Mouse (Mus musculus) left cerebral cortex, adult 9 months (tissue): Measurements from ENCODE around the gene Shroom3.

Source experiments
- DNase-seq, 2 experiments: peaks; one replicate each; pipeline ENCODE4 v3.0.0; 2022; ENCODE audit warnings: low spot score in 2 of 2

Shroom3 gene

DNA sequence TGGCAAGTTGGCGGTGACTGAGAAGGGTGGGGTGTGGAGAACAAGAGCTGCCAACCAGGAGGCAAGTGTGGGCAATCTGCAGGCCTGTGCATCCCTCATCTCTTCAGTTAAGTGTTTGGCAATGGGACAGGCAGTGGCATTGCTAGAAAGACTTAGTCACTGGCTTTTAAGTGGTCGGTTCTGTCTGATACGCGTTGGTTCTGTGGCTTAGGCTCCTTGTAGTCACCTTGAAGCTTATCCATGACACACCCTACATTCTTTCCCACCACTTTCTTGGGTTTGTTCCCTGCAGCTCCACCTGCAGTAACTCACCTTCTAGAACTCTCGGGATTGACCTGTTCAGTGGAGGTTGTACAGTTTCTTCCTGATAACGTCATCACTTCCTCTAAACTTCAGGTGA is 166.5 kb downstream of the Shroom3 start:
- DNase-seq: no peak

GRCm38 (mm10) chr5:92850925-92851324 is 167.7 kb downstream of the Shroom3 start:
- DNase-seq: no peak

DNA sequence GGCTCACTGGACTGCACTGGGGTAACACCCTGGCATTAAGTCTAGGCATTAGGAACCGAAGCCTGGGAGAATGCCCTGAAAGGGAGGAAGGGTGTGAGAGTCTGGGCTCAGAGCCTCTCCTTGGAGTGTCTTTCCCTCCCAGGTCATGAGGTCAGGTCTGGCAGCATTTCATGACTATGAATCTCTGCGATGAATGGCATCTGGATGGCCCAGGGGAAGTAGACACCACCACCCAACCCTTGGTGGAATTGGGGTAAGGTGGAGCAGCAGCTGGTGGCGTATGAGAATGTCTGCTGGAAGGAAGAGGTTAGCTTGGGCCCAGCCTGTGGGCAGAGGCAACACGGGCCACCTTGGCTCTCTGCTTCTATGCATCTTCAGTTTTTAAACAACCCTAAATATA is 171.7 kb downstream of the Shroom3 start:
- DNase-seq: no peak

- peak in 1 of 2 experiments; percentile 53 for DNase-seq
Measured at GRCm38 (mm10) chr5:92856346-92856745, 173.1 kb downstream of the Shroom3 start.

- peak in 1 of 2 experiments; percentile 19 for DNase-seq
Measured at GRCm38 (mm10) chr5:92857177-92857576, 173.9 kb downstream of the Shroom3 start.

GRCm38 (mm10) chr5:92858104-92858503 is 174.9 kb downstream of the Shroom3 start:
- no peak for DNase-seq

GRCm38 (mm10) chr5:92858576-92858975 is 175.3 kb downstream of the Shroom3 start:
- DNase-seq: no peak

GRCm38 (mm10) chr5:92861416-92862112 is 178.3 kb downstream of the Shroom3 start:
- DNase-seq: no peak

DNA sequence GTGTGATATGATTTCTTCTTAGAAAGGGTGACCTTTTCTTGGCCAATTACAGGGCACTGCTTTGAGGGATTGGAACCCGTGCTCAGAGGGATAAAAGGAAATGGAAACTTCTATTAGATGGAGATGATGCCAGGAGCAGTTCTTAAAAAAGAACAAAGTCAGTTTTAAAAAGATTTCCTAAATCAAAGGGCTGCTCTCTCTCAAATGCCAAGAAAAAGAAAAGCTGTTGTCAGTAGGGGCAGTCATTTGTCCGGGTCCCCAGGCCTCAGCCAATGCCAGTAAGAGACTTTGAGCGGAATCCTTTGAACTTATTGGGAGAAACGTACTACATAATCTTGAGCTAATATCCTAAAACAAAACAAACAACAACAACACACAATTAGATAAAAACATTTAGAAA is 181.9 kb downstream of the Shroom3 start:
- DNase-seq: no peak

- no peak for DNase-seq
Measured at GRCm38 (mm10) chr5:92866546-92866945, 183.3 kb downstream of the Shroom3 start.

DNA sequence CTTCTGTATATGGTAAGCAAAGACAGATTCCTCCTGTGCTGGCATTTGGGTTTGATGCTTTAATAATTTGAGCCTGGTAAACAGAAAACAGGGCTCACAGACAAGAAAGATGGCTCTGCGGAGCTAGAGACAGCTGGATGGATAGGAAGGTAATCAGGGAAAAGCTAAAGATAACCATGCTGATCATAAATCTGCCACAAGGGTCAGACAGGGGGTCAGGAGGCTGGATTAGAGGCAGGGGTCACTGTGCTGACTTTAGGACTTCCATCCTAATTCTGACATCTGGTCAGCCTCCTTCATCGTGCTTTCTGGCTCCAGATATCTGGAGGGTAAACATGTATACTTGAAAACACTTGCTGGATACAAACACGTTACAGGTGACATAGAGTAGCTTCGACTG is 184.0 kb downstream of the Shroom3 start:
- DNase-seq: no peak

DNA sequence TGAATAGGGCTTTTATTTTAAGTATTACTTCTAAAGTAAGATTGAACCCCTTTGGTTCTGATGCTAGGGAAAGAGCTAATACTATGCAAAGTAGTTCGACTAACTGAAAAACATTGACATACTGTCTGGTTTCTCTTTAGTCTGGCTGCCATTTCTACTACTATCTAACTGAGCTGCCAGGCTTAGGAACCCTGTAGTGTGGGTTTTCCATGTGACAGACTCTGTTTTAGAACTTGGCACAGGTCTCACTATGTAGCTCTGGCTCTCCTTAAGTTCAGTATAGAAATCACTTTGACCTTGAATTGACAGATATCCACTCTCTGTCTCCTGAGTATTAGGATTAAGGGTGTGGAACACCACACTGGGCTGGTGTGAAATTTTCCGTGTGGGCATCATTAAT is 185.0 kb downstream of the Shroom3 start:
- no peak for DNase-seq

GRCm38 (mm10) chr5:92871048-92871447 is 187.8 kb downstream of the Shroom3 start:
- no peak for DNase-seq

DNA sequence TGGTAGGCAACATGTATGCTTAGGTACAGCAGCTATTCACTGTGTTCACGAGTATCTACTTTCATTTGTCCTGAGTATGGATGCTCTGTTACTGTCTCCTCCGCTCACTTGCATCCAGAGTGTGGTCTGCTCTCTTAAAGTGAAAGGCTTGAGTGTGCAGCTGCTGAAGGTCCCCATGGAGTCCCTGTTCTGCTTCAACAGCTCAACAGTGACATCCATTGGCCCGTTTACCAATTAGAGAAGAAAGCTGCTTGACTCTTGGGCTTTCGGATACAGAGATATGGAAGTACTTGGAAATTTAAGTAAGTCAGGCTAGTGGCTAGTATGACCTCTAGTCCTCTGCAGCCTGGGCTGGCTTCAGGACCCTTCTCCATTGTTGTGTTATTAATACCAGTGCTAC is 188.9 kb downstream of the Shroom3 start:
- peak in 1 of 2 experiments; percentile 16 for DNase-seq

GRCm38 (mm10) chr5:92872991-92873390 is 189.8 kb downstream of the Shroom3 start:
- no peak for DNase-seq

- no peak for DNase-seq
Measured at GRCm38 (mm10) chr5:92873518-92873917, 190.3 kb downstream of the Shroom3 start.

DNA sequence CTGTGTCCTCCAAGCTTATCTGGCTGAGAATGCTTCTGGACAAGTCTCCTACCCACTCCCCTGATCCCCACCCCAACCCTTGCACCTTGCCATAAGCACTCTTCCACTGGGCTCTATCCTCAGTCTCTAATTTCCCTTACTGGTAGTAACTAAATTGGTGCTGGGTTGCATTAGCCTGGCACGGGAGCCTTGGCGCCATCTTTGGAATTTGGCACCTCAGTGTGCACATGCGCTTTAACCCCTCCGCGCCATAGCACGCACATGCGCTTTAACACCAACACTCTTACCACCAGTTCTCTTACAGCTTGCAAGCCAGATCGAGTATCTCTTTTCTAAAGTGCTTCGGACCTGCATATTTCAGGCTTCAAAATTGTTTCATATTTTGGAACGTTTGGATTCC is 192.6 kb downstream of the Shroom3 start:
- DNase-seq: no peak

DNA sequence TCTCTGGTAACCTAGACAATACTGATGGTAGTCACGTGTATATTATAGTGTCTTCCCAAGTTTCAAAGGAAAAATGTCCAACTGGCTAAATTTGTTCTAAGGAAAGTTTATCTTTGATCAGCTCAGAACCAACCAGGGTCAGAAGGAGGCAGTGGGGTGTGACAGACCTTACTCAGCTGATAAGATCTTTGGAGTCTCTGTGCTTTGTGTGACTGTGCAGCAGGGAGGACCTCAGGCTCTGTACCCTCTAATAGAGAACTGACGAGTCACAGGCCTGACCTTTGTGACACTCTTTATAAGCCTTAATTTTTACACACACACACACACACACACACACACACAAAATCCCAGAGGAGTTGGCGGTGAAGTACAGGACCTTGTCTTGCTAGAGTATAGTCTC is 193.9 kb downstream of the Shroom3 start:
- no peak for DNase-seq

- DNase-seq: no peak
Measured at GRCm38 (mm10) chr5:92880393-92880792, 197.2 kb downstream of the Shroom3 start.

DNA sequence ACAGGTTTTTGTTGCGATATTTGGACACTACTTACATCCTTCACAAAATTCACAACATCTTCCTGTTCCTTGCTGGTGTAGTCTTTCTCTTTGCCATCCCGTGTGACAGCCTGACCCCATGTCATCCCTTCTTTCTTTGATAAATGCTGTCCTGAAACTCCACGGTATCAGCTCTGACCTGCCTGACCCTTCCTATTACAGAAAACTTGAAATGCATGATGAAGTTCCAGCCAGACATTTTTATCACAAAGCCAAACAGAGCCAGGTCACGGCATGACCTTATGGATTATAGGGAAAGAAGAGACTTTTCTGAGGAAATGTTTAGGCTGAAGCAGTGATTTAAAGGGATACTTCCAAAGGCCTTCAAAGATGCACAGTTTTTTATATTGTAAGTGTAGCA is 197.7 kb downstream of the Shroom3 start:
- DNase-seq: no peak

GRCm38 (mm10) chr5:92886141-92886540 is 202.9 kb downstream of the Shroom3 start:
- DNase-seq: no peak

- no peak for DNase-seq
Measured at GRCm38 (mm10) chr5:92887501-92887900, 204.3 kb downstream of the Shroom3 start.

- no peak for DNase-seq
Measured at GRCm38 (mm10) chr5:92888628-92889241, 205.5 kb downstream of the Shroom3 start.

- no peak for DNase-seq
Measured at GRCm38 (mm10) chr5:92890902-92891301, 207.7 kb downstream of the Shroom3 start.
